ENCODE assay signal across 8 mouse cellular contexts in genomic region chr13:75227616-75228277, GRCm38 (mm10).
DNase-seq lines count a peak whose midpoint lies in the region; ATAC-seq and TF ChIP-seq lines count a peak whose summit lies in the region.

No protein-coding gene starts in this region.

- H3K4me1 ChIP-seq in liver, embryonic 13.5 days (replicated peaks): no peaks in the 10 kb centered on the region
- H3K4me1 ChIP-seq in neural tube, embryonic 15.5 days: no peaks in the 10 kb centered on the region

- H3K79me3 ChIP-seq in C2C12 (ENCODE audit: low read depth): no peaks in the 10 kb centered on the region

- WGBS in liver, embryonic 13.5 days (ENCODE audit: insufficient replicate concordance): 8% methylated on average over 5 of the region's 5 CpGs
- 33% methylated on average over 5 of the region's 5 CpGs for WGBS in neural tube, embryonic 15.5 days

- no peak for ATAC-seq in liver, embryonic 13.5 days (ENCODE audit: low read depth)
- ATAC-seq in neural tube, embryonic 15.5 days (ENCODE audit: low FRiP score): peak; percentile 85

- H3ac ChIP-seq in C2C12 (ENCODE audit: control insufficient read depth, insufficient read length, low read depth): no peak overlapping the region

- DNase-seq in ZHBTc4 (ENCODE audit: low read depth, low spot score): peak; percentile 56
- DNase-seq in cerebellum, postnatal 36 days: peak; percentile 52 to 60
- DNase-seq in gastrocnemius, adult 2 months: peak; percentile 52
- DNase-seq in kidney, postnatal 10 days: peak; percentile 76
- DNase-seq in liver, embryonic 13.5 days: peak; percentile 13
- DNase-seq in thymus, postnatal 0 days (ENCODE audit: low spot score): peak; percentile 61

- no peaks in the 10 kb centered on the region for H3K27me3 ChIP-seq in C2C12 (ENCODE audit: control insufficient read depth, insufficient read depth, insufficient read length)
- H3K27me3 ChIP-seq in liver, embryonic 13.5 days: no peaks in the 10 kb centered on the region
- H3K27me3 ChIP-seq in neural tube, embryonic 15.5 days (replicated peaks): no peaks in the 10 kb centered on the region

- no peak overlapping the region for H3K9ac ChIP-seq in liver, embryonic 13.5 days
- H3K9ac ChIP-seq in neural tube, embryonic 15.5 days (replicated peaks): no peak overlapping the region

- H3K27ac ChIP-seq in gastrocnemius, adult 2 months: no peak overlapping the region
- no peak overlapping the region for H3K27ac ChIP-seq in liver, embryonic 13.5 days
- H3K27ac ChIP-seq in neural tube, embryonic 15.5 days (replicated peaks): no peak overlapping the region

- no peaks in the 10 kb centered on the region for H3K36me3 ChIP-seq in C2C12 (ENCODE audit: control insufficient read depth, insufficient read depth)
- no peaks in the 10 kb centered on the region for H3K36me3 ChIP-seq in liver, embryonic 13.5 days
- H3K36me3 ChIP-seq in neural tube, embryonic 15.5 days: no peaks in the 10 kb centered on the region

- H3K4me2 ChIP-seq in liver, embryonic 13.5 days: no peak overlapping the region
- H3K4me2 ChIP-seq in neural tube, embryonic 15.5 days: no peak overlapping the region

- intact Hi-C loops in gastrocnemius, adult 2 months (cut with DNase I): loop anchor here (2.0 kb wide), 2 partner anchors 571 to 649 kb away; no protein-coding TSS in a partner anchor

- H3K4me3 ChIP-seq in C2C12 (ENCODE audit: insufficient read depth, poor library complexity, severe bottlenecking): no peak overlapping the region
- H3K4me3 ChIP-seq in gastrocnemius, adult 2 months: no peak overlapping the region
- H3K4me3 ChIP-seq in liver, embryonic 13.5 days (replicated peaks): no peak overlapping the region
- no peak overlapping the region for H3K4me3 ChIP-seq in neural tube, embryonic 15.5 days (replicated peaks)

- TF ChIP-seq CTCF in C2C12 (IDR thresholded peaks at IDR 0.05; ENCODE audit: control insufficient read depth, insufficient read depth, insufficient read length): peak; percentile 71
- TF ChIP-seq CTCF in gastrocnemius, adult 2 months (IDR thresholded peaks at IDR 0.05): peak; percentile 79

- no peaks in the 10 kb centered on the region for H3K9me3 ChIP-seq in liver, embryonic 13.5 days (replicated peaks)
- H3K9me3 ChIP-seq in neural tube, embryonic 15.5 days (replicated peaks): no peaks in the 10 kb centered on the region

- H3K79me2 ChIP-seq in C2C12 (ENCODE audit: control insufficient read depth, insufficient read depth): no peaks in the 10 kb centered on the region

TF ChIP-seq in C2C12, 6 proteins besides CTCF, POLR2A, EP300 and RAD21:
- no peak for TF ChIP-seq CEBPB (IDR thresholded peaks at IDR 0.05; ENCODE audit: low read depth)
- TF ChIP-seq USF1 (IDR thresholded peaks at IDR 0.05; ENCODE audit: low read depth): no peak
- TF ChIP-seq MYOD1 (IDR thresholded peaks at IDR 0.05; ENCODE audit: control insufficient read depth, insufficient read length, low read depth): no peak
- TF ChIP-seq FOSL1 (IDR thresholded peaks at IDR 0.05; ENCODE audit: insufficient read depth, low read length, poor library complexity, severe bottlenecking): no peak
- no peak for TF ChIP-seq MYOG (IDR thresholded peaks at IDR 0.05; ENCODE audit: control insufficient read depth, extremely low read depth, insufficient read length)
- no peak for TF ChIP-seq MAX (IDR thresholded peaks at IDR 0.05)

Comparison
In these comparisons a context has a peak if more than half of its experiments do, and no peak if none do; other contexts are left out.
1. DNase-seq: peak in every context shown above with its lines; median percentile 76 in kidney, postnatal 10 days; 61 in thymus, postnatal 0 days; 56 in ZHBTc4; 56 in cerebellum, postnatal 36 days; 52 in gastrocnemius, adult 2 months; 13 in liver, embryonic 13.5 days.